Mouse (Mus musculus) forebrain, embryonic 14.5 days (tissue): ENCODE measurements around the gene Skida1. TPM values are rescaled to one million over a fixed set of nuclear protein-coding genes. Genes with fewer than 3 reads are reported as not detected.
"Not testable (repeated sequence)": the region's sequence is repeated elsewhere in the genome, so short reads cannot be mapped to it uniquely, and the experiment has no call there.

Source experiments
- ATAC-seq: fragments of 200-750 bp; cut with Nextera tagmentation; 2 replicates; pipeline ENCODE4 v1.8.0; 2017; ENCODE audit warnings: mild to moderate bottlenecking, moderate library complexity
- DNase-seq: peaks from one replicate; pipeline ENCODE4 v3.0.0-alpha.2; 2015; ENCODE audit warnings: low spot score
- H3K27ac ChIP-seq: fragments of 300-500 bp; sonication (generic); 2 replicates; pipeline ENCODE4 v1.5.1; 2014; ENCODE audit warnings: low read depth, mild to moderate bottlenecking, control low read depth, low read length, moderate library complexity
- H3K27me3 ChIP-seq: fragments of 300-500 bp; sonication (generic); replicated peaks from 2 replicates; pipeline ENCODE4 v1.6.1; 2014; ENCODE audit warnings: low read length, control low read depth, mixed read lengths; ENCODE audit not compliant: control insufficient read depth, insufficient read depth
- H3K36me3 ChIP-seq: fragments of 300-500 bp; sonication (generic); 2 replicates; pipeline ENCODE4 v1.6.1; 2014; ENCODE audit warnings: low read length, control low read depth; ENCODE audit not compliant: control insufficient read depth, insufficient read depth
- H3K4me1 ChIP-seq: fragments of 300-500 bp; sonication (generic); 2 replicates; pipeline ENCODE4 v1.6.1; 2014; ENCODE audit warnings: antibody characterized with exemption, low read length, control low read depth; ENCODE audit not compliant: control insufficient read depth, insufficient read depth
- H3K4me2 ChIP-seq: fragments of 300-500 bp; sonication (generic); 2 replicates; pipeline ENCODE4 v1.6.1; 2014; ENCODE audit warnings: mild to moderate bottlenecking, control low read depth, low read length
- H3K4me3 ChIP-seq: fragments of 300-500 bp; sonication (generic); 2 replicates; pipeline ENCODE4 v1.5.1; 2014; ENCODE audit warnings: low read depth, low read length, control low read depth
- H3K9ac ChIP-seq: fragments of 300-500 bp; sonication (generic); 2 replicates; pipeline ENCODE4 v1.6.1; 2014; ENCODE audit warnings: mild to moderate bottlenecking, low read length, control low read depth, moderate library complexity
- H3K9me3 ChIP-seq: fragments of 300-500 bp; sonication (generic); replicated peaks from 2 replicates; pipeline ENCODE4 v1.6.1; 2016; ENCODE audit warnings: low read length, control low read depth, mixed read lengths; ENCODE audit not compliant: control insufficient read depth
- WGBS: fragments of 180-500 bp; shearing (Covaris S2); extraction: QIAGEN DNeasy Blood & Tissue Kit; methylation state at CpG from one replicate; pipeline ENCODE4 v1.1.7; 2014; 5-methylcytosine and 5-hydroxymethylcytosine counted together
- polyA plus RNA-seq: library from polyadenylated mRNA; unstranded; fragments of >200 nt; fragmentation: Nextera tagmentation; extraction: Ambion mirVana; gene quantifications from 2 replicates; pipeline ENCODE4 v1.2.1, GENCODE M21; 2014

Gene Skida1
- 10.8 and 13.2 TPM in 2 replicates for polyA plus RNA-seq

GRCm38 (mm10) chr2:18048453-18049075, at the start of gene Skida1:
Skida1 (minus strand) TSS chr2:18049051.
- DNase-seq (peak; percentile 92), ATAC-seq (peak; percentile 64)
- Histone ChIP-seq H3K27ac (peak within 1 kb of the TSS; percentile 100), H3K9me3 (no peaks in the 10 kb centered on the region), H3K4me1 (peaks cover 25% of the 10 kb centered on the region), H3K4me3 (peak within 1 kb of the TSS; percentile 98), H3K27me3 (no peaks in the 10 kb centered on the region), H3K9ac (peak within 1 kb of the TSS; percentile 100), H3K36me3 (no peaks in the 10 kb centered on the region), H3K4me2 (peak within 1 kb of the TSS; percentile 94)
- WGBS, result under 1% methylated on average over 17 of the region's 17 CpGs

- 67% methylated on average over 2 of the region's 2 CpGs for WGBS
- Histone ChIP-seq H3K4me3 (no peak overlapping the region), H3K9me3 (no peaks in the 10 kb centered on the region), H3K27ac (no peak overlapping the region), H3K9ac (no peak overlapping the region), H3K36me3 (peaks cover 19% of the 10 kb centered on the region; the same call in 1 of the 2 replicates), H3K4me1 (no peaks in the 10 kb centered on the region), H3K27me3 (no peaks in the 10 kb centered on the region), H3K4me2 (no peak overlapping the region)
- ATAC-seq (no peak), DNase-seq (no peak)
These were observed 47.0 kb upstream of the Skida1 start for GRCm38 (mm10) chr2:18095804-18096203.

DNA sequence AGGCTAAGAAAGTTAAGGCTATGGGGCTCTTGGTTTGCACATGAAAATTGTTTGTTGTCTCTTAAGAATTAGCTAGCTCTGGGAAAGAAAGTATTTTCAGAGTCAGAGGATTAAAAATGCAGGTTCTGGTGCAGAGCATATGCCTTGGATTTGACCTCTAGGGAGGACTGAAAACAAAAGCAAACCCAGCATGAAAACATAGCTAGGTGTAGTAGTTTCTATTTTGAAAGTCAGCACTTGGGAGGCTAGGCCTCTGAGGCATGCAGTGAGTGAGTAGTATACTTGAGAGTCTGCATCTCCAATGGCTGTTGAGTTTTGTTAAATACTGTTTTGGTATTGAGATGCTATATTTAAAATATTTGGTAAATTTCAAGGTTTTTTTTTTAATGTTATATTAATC, 45.5 kb upstream of the Skida1 start:
- Histone ChIP-seq H3K9ac (no peak overlapping the region), H3K4me1 (no peaks in the 10 kb centered on the region), H3K9me3 (no peaks in the 10 kb centered on the region), H3K36me3 (peaks cover 22% of the 10 kb centered on the region), H3K4me3 (no peak overlapping the region), H3K27ac (no peak overlapping the region), H3K27me3 (no peaks in the 10 kb centered on the region), H3K4me2 (no peak overlapping the region)
- no peak for ATAC-seq
- no peak for DNase-seq

DNA sequence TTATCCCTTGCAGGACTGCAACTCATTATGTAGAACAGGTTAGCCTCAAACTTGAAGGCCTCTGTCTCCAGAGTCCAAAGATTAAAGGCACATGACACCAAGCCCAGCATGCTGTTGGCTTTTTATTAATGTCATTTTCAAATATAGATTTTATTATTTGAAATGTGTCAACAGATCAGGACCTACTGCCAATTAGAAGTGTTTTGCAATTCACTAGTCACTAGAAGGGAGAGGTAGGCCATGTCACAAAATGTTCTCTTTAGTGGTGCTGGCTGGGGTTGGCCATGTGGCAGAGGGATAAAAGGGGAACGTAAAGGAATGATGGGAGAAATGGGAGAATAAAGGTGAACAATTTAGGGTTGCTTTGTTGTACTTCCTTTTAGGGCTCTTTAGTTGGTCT, 45.0 kb upstream of the Skida1 start:
- Histone ChIP-seq H3K27me3 (no peaks in the 10 kb centered on the region), H3K9me3 (no peaks in the 10 kb centered on the region), H3K4me1 (no peaks in the 10 kb centered on the region), H3K4me3 (no peak overlapping the region), H3K36me3 (peaks cover 22% of the 10 kb centered on the region), H3K9ac (no peak overlapping the region), H3K27ac (no peak overlapping the region), H3K4me2 (no peak overlapping the region)
- no peak for ATAC-seq
- WGBS, result 83% methylated on average over 1 of the region's 1 CpGs
- no peak for DNase-seq

GRCm38 (mm10) chr2:18087695-18088094, 38.8 kb upstream of the Skida1 start:
- H3K27me3 ChIP-seq, H3K4me3 ChIP-seq, H3K9ac ChIP-seq, DNase-seq, H3K9me3 ChIP-seq, H3K4me2 ChIP-seq, H3K27ac ChIP-seq, H3K4me1 ChIP-seq, ATAC-seq: not testable (repeated sequence)
- 92% methylated on average over 3 of the region's 3 CpGs for WGBS
- H3K36me3 ChIP-seq, result peaks cover 61% of the 10 kb centered on the region

GRCm38 (mm10) chr2:18080182-18080860, 31.5 kb upstream of the Skida1 start:
- Histone ChIP-seq H3K36me3 (peaks cover 66% of the 10 kb centered on the region), H3K4me1 (no peaks in the 10 kb centered on the region), H3K4me2 (no peak overlapping the region)

DNA sequence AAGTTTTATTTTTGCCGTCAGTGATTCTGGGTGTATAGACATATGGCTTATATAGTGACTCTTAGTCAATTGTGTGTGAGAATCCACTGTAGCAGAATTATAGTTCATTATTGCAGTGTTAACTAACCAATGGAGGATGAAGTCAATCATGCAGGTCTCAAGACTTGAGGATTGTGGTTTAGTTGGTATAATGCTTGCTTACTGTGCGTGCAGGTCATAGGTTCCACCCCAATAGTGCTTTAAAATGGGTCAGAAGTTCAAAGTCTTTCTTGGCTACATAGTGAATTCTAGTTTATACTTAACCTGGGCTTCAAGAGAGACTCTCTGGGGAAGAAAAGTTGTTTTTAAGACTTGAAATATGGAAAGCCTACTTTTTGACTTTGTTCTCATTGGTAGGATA, 23.1 kb upstream of the Skida1 start:
- no peak overlapping the region for H3K9ac ChIP-seq
- H3K9me3 ChIP-seq, result no peaks in the 10 kb centered on the region
- DNase-seq (no peak), ATAC-seq (no peak)
- H3K27me3 ChIP-seq, result no peaks in the 10 kb centered on the region
- peaks cover 38% of the 10 kb centered on the region for H3K36me3 ChIP-seq
- H3K27ac ChIP-seq, result no peak overlapping the region
- no peak overlapping the region for H3K4me2 ChIP-seq
- H3K4me3 ChIP-seq, result no peak overlapping the region
- 94% methylated on average over 2 of the region's 2 CpGs for WGBS
- H3K4me1 ChIP-seq, result no peaks in the 10 kb centered on the region

More at GRCm38 (mm10) chr2:18080182-18080860, 31.5 kb upstream of the Skida1 start:
- H3K27me3 ChIP-seq, result no peaks in the 10 kb centered on the region
- 93% methylated on average over 2 of the region's 2 CpGs for WGBS
- H3K9ac ChIP-seq, result no peak overlapping the region
- H3K27ac ChIP-seq, result no peak overlapping the region
- H3K9me3 ChIP-seq, result no peaks in the 10 kb centered on the region
- DNase-seq (no peak), ATAC-seq (no peak)
- no peak overlapping the region for H3K4me3 ChIP-seq

- Histone ChIP-seq H3K9ac (no peak overlapping the region), H3K27ac (no peak overlapping the region), H3K4me2 (no peak overlapping the region), H3K4me1 (peaks cover 9% of the 10 kb centered on the region), H3K36me3 (peaks cover 18% of the 10 kb centered on the region; the same call in 1 of the 2 replicates), H3K9me3 (no peaks in the 10 kb centered on the region), H3K4me3 (no peak overlapping the region), H3K27me3 (no peaks in the 10 kb centered on the region)
- ATAC-seq, result no peak
- 88% methylated on average over 4 of the region's 4 CpGs for WGBS
- DNase-seq, result no peak
These were observed 19.4 kb upstream of the Skida1 start for GRCm38 (mm10) chr2:18068071-18068796.
